Mouse (Mus musculus): ENCODE measurements around the gene Srxn1. TPM values are rescaled to one million over a fixed set of nuclear protein-coding genes. Genes with fewer than 3 reads are reported as not detected.
A peak's percentile ranks its signal among the peaks of the same experiment; 100 is the strongest.

Gene Srxn1
- polyA plus RNA-seq, 1 experiment from 2014 or later: 7.5 TPM

- Histone ChIP-seq H3K9ac (replicated peaks) (no peak overlapping the region), H3K4me3 (replicated peaks) (no peak overlapping the region), H3K36me3 (no peaks in the 10 kb centered on the region), H3K4me1 (replicated peaks) (peaks cover 20% of the 10 kb centered on the region), H3K27ac (no peak overlapping the region), H3K9me3 (no peaks in the 10 kb centered on the region), H3K4me2 (no peak overlapping the region), H3K27me3 (no peaks in the 10 kb centered on the region)
- WGBS: 69% methylated on average over 9 of the region's 9 CpGs
- no peak for ATAC-seq (ENCODE audit: insufficient number of reproducible peaks, insufficient read depth, low FRiP score, low TSS enrichment, low read depth)
Measured at GRCm38 (mm10) chr2:152122896-152123295, 17.6 kb downstream of the Srxn1 start.

- no peak for ATAC-seq (ENCODE audit: insufficient number of reproducible peaks, insufficient read depth, low FRiP score, low TSS enrichment, low read depth)
- no peak overlapping the region for H3K9ac ChIP-seq (replicated peaks)
- H3K4me1 ChIP-seq (replicated peaks): peaks cover 19% of the 10 kb centered on the region
- H3K27me3 ChIP-seq: no peaks in the 10 kb centered on the region
- H3K4me3 ChIP-seq (replicated peaks): no peak overlapping the region
- H3K4me2 ChIP-seq: no peak overlapping the region
- WGBS: 73% methylated on average over 2 of the region's 2 CpGs
- H3K36me3 ChIP-seq: no peaks in the 10 kb centered on the region
- no peak overlapping the region for H3K27ac ChIP-seq
- 0 out of 2 replicates have a peak, but pooled peaks cover 3% of the 10 kb centered on the region for H3K9me3 ChIP-seq
Measured at GRCm38 (mm10) chr2:152128597-152128996, 23.3 kb downstream of the Srxn1 start.

DNA sequence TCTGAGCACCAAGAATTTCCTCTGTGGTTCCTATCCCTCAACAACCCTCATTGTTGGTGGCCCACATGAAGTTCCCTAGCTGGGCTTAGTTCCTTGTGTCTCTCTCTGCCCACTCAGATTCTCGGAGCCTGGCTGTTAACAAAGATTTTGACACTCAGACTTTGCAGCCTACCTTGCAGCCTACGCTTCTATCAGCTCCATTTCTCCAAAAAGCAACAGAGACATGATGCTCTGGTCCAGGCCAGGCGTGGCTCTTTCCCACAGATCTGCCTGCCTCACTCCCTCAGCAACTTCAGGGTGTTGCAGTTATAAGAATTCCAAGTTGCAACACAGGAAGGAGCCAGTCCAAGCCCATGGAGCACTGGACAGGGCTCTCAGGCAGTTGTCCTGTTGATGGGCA, 24.5 kb downstream of the Srxn1 start:
- no peaks in the 10 kb centered on the region for H3K36me3 ChIP-seq
- peaks cover 19% of the 10 kb centered on the region for H3K4me1 ChIP-seq (replicated peaks)
- no peak for ATAC-seq (ENCODE audit: insufficient number of reproducible peaks, insufficient read depth, low FRiP score, low TSS enrichment, low read depth)
- H3K9me3 ChIP-seq: 0 out of 2 replicates have a peak, but pooled peaks cover 3% of the 10 kb centered on the region
- H3K4me2 ChIP-seq: no peak overlapping the region
- H3K27me3 ChIP-seq: no peaks in the 10 kb centered on the region
- no peak overlapping the region for H3K27ac ChIP-seq
- WGBS: 69% methylated on average over 3 of the region's 3 CpGs
- no peak overlapping the region for H3K4me3 ChIP-seq (replicated peaks)
- H3K9ac ChIP-seq (replicated peaks): no peak overlapping the region

GRCm38 (mm10) chr2:152132016-152132415, 26.7 kb downstream of the Srxn1 start:
- H3K36me3 ChIP-seq: no peaks in the 10 kb centered on the region
- no peaks in the 10 kb centered on the region for H3K27me3 ChIP-seq
- no peak for ATAC-seq (ENCODE audit: insufficient number of reproducible peaks, insufficient read depth, low FRiP score, low TSS enrichment, low read depth)
- H3K27ac ChIP-seq: 0 out of 2 replicates have a peak overlapping the region, but pooled peaks have one; percentile 7
- H3K4me2 ChIP-seq: peak overlapping the region; percentile 7; the same call in 1 of the 2 replicates
- 18% methylated on average over 9 of the region's 9 CpGs for WGBS
- H3K9me3 ChIP-seq: 0 out of 2 replicates have a peak, but pooled peaks cover 3% of the 10 kb centered on the region
- no peak overlapping the region for H3K4me3 ChIP-seq (replicated peaks)
- peaks cover 19% of the 10 kb centered on the region for H3K4me1 ChIP-seq (replicated peaks)
- no peak overlapping the region for H3K9ac ChIP-seq (replicated peaks)

- H3K9ac ChIP-seq (replicated peaks): no peak overlapping the region
- H3K27me3 ChIP-seq: no peaks in the 10 kb centered on the region; the same call in 1 of the 2 replicates
- H3K36me3 ChIP-seq: no peaks in the 10 kb centered on the region
- 67% methylated on average over 8 of the region's 8 CpGs for WGBS
- no peak overlapping the region for H3K4me3 ChIP-seq (replicated peaks)
- peaks cover 19% of the 10 kb centered on the region for H3K4me1 ChIP-seq (replicated peaks)
- H3K4me2 ChIP-seq: no peak overlapping the region
- no peak for ATAC-seq (ENCODE audit: insufficient number of reproducible peaks, insufficient read depth, low FRiP score, low TSS enrichment, low read depth)
- 0 out of 2 replicates have a peak, but pooled peaks cover 3% of the 10 kb centered on the region for H3K9me3 ChIP-seq
- 0 out of 2 replicates have a peak overlapping the region, but pooled peaks have one; percentile 7 for H3K27ac ChIP-seq
Measured at GRCm38 (mm10) chr2:152132691-152133090, 27.4 kb downstream of the Srxn1 start.

- Histone ChIP-seq H3K27me3 (peaks cover 39% of the 10 kb centered on the region), H3K36me3 (no peaks in the 10 kb centered on the region), H3K9me3 (no peaks in the 10 kb centered on the region), H3K4me3 (replicated peaks) (no peak overlapping the region), H3K4me2 (no peak overlapping the region), H3K9ac (replicated peaks) (no peak overlapping the region), H3K4me1 (replicated peaks) (peaks cover 36% of the 10 kb centered on the region), H3K27ac (no peak overlapping the region)
- 72% methylated on average over 10 of the region's 10 CpGs for WGBS
- no peak for ATAC-seq (ENCODE audit: insufficient number of reproducible peaks, insufficient read depth, low FRiP score, low TSS enrichment, low read depth)
Measured at GRCm38 (mm10) chr2:152139191-152139987, 34.1 kb downstream of the Srxn1 start.

- Histone ChIP-seq H3K36me3 (no peaks in the 10 kb centered on the region), H3K4me3 (replicated peaks) (no peak overlapping the region), H3K4me2 (peak overlapping the region; percentile 91; the same call in 1 of the 2 replicates), H3K27me3 (peaks cover 55% of the 10 kb centered on the region), H3K9me3 (no peaks in the 10 kb centered on the region), H3K4me1 (replicated peaks) (peaks cover 39% of the 10 kb centered on the region), H3K9ac (replicated peaks) (no peak overlapping the region), H3K27ac (no peak overlapping the region)
- WGBS: 44% methylated on average over 11 of the region's 11 CpGs
- no peak for ATAC-seq (ENCODE audit: insufficient number of reproducible peaks, insufficient read depth, low FRiP score, low TSS enrichment, low read depth)
Measured at GRCm38 (mm10) chr2:152140941-152141340, 35.6 kb downstream of the Srxn1 start.

DNA sequence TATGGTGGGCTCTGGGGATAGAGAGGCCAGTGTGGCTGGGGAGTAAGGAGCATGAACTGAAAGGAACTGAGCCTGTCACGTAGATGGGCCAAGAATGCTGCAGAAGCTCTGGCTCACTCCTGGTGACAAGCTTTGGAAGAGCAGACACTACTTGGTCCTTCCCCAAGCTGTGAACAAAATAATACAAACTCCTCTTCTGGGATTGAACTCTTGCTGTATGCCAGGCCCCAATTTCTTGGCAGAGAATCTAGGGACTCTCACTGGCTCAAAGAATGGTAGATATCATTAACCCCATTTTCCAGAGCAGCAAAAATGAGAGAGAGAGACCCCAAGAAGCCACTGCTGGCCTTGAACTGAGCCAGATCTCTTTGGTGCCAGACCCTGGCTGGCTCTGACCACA, 36.2 kb downstream of the Srxn1 start:
- 0 out of 2 replicates have a peak overlapping the region, but pooled peaks have one; percentile 50 for H3K9ac ChIP-seq (replicated peaks)
- H3K4me3 ChIP-seq (replicated peaks): peak overlapping the region; percentile 54

GRCm38 (mm10) chr2:152142046-152142445, 36.7 kb downstream of the Srxn1 start:
- Histone ChIP-seq H3K27me3 (peaks cover 66% of the 10 kb centered on the region), H3K4me1 (replicated peaks) (peaks cover 39% of the 10 kb centered on the region), H3K4me2 (peak overlapping the region; percentile 91), H3K9me3 (no peaks in the 10 kb centered on the region), H3K9ac (replicated peaks) (peak overlapping the region; percentile 50; the same call in 1 of the 2 replicates), H3K36me3 (no peaks in the 10 kb centered on the region), H3K4me3 (replicated peaks) (peak overlapping the region; percentile 54), H3K27ac (peak overlapping the region; percentile 75)
- peak; percentile 72 for ATAC-seq (ENCODE audit: insufficient number of reproducible peaks, insufficient read depth, low FRiP score, low TSS enrichment, low read depth)
- WGBS: 0% methylated on average over 13 of the region's 13 CpGs

More for the DNA sequence above, 36.2 kb downstream of the Srxn1 start:
- H3K9me3 ChIP-seq: no peaks in the 10 kb centered on the region
- H3K27me3 ChIP-seq: peaks cover 60% of the 10 kb centered on the region
- no peaks in the 10 kb centered on the region for H3K36me3 ChIP-seq
- peaks cover 39% of the 10 kb centered on the region for H3K4me1 ChIP-seq (replicated peaks)
- no peak for ATAC-seq (ENCODE audit: insufficient number of reproducible peaks, insufficient read depth, low FRiP score, low TSS enrichment, low read depth)
- peak overlapping the region; percentile 91 for H3K4me2 ChIP-seq
- 57% methylated on average over 1 of the region's 1 CpGs for WGBS
- H3K27ac ChIP-seq: peak overlapping the region; percentile 75

- no peaks in the 10 kb centered on the region for H3K9me3 ChIP-seq
- H3K4me1 ChIP-seq (replicated peaks): peaks cover 39% of the 10 kb centered on the region
- peak overlapping the region; percentile 75 for H3K27ac ChIP-seq
- H3K9ac ChIP-seq (replicated peaks): no peak overlapping the region
- peaks cover 71% of the 10 kb centered on the region for H3K27me3 ChIP-seq
- H3K36me3 ChIP-seq: no peaks in the 10 kb centered on the region
- ATAC-seq (ENCODE audit: insufficient number of reproducible peaks, insufficient read depth, low FRiP score, low TSS enrichment, low read depth): no peak
- peak overlapping the region; percentile 91 for H3K4me2 ChIP-seq
- peak overlapping the region; percentile 54 for H3K4me3 ChIP-seq (replicated peaks)
- WGBS: 4% methylated on average over 11 of the region's 11 CpGs
Measured at GRCm38 (mm10) chr2:152142571-152142970, 37.3 kb downstream of the Srxn1 start.

DNA sequence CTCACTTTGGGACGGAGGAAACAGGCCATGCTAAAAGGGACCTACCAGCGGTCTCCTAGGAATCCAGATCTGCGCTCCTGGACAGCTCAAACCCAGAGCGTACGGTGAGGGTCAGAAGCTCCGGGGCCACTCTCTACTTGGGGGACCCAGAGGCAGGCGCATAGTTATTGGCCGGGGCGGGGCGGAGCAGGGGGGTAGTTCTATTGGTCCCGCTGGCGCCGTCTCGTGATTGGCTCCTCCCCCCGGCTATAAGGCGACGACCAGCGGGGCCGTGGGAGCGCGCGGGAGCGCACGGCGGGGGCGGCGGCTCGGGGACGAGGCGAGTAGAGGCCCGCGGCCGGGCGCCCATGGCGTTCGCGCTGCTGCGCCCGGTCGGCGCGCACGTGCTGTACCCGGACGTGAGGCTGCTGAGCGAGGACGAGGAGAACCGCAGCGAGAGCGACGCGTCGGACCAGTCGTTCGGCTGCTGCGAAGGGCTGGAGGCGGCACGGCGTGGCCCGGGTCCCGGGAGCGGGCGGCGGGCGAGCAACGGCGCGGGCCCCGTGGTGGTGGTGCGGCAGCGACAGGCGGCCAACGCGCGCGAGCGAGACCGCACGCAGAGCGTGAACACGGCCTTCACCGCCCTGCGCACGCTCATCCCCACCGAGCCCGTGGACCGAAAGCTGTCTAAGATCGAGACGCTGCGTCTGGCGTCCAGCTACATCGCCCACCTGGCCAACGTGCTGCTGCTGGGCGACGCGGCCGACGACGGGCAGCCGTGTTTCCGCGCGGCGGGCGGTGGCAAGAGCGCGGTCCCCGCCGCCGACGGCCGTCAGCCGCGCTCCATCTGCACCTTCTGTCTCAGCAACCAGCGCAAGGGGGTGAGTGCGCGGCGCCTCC, 38.2 kb downstream of the Srxn1 start, which contains the start of gene Tcf15:
TSS of gene Tcf15 (plus strand) at position 283 of the 879 bp plus-strand sequence.
- H3K27ac ChIP-seq: peak within 1 kb of the TSS; percentile 75
- no peaks in the 10 kb centered on the region for H3K9me3 ChIP-seq
- peaks cover 39% of the 10 kb centered on the region for H3K4me1 ChIP-seq (replicated peaks)
- ATAC-seq (ENCODE audit: insufficient number of reproducible peaks, insufficient read depth, low FRiP score, low TSS enrichment, low read depth): peak; percentile 73
- H3K27me3 ChIP-seq: peaks cover 80% of the 10 kb centered on the region
- under 1% methylated on average over 105 of the region's 118 CpGs for WGBS
- peak within 1 kb of the TSS; percentile 62 for H3K9ac ChIP-seq (replicated peaks)
- H3K4me2 ChIP-seq: peak within 1 kb of the TSS; percentile 91
- H3K4me3 ChIP-seq (replicated peaks): peak within 1 kb of the TSS; percentile 54
- H3K36me3 ChIP-seq: no peaks in the 10 kb centered on the region
